Mouse (Mus musculus) adrenal gland, adult 10 weeks (tissue): ENCODE measurements around the gene Ppp1r10. TPM values are rescaled to one million over a fixed set of nuclear protein-coding genes. Genes with fewer than 3 reads are reported as not detected.

ENCODE experiments used
- polyA plus RNA-seq: library from polyadenylated mRNA; stranded (reverse); fragments of 350-450 nt; fragmentation: Illumina TruSeq; extraction: RNeasy Lipid Tissue Mini Kit (QIAGEN cat#74804); gene quantifications from one replicate; pipeline ENCODE4 v1.2.3, GENCODE M21; 2014; ENCODE audit warnings: low read depth, low replicate concordance

The Ppp1r10 gene
- polyA plus RNA-seq: 48.2 TPM

DNA sequence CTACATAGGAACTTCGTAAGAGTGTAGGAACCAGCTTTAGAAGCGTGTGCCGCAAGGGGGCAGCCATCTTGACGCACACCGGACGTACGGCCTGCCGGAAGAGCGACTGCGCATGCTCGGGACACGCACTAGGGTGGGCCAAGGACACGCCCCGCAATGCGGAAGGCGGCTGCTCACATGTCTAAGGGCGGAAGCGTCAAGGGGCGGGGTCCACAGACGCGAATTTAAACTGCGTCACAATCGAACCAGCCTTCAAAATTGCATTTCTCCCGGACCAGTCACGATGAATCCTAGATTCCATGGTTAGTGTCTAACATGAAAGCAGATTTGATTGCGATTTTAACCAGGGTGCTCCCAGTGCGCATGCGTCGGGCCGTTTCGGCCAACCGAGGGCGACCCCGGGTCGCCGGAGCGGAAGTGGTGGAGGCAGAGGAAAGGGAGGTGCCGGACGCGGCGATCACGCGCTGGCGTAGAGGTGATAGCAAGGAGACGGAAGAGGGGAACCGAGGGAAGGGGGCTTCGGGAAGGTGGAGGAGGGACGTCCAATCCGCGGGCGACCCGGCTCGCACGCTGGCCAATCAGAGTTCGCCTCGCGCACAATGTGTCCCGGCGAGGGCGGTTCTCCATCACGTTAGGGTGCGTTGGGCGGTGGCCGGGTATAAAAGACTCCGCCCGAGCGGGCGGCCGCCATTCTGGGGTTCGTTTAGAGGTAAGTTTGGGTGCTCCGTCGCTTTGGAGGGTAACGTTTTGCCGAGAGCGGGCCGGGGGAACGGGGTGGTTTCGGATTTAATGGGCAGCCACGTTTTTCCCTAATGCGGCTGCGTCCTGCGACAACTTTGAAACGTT is at the start of gene Ppp1r10, which contains the start of gene Mrps18b:
Gene Ppp1r10 (plus strand): TSS at position 138 of the 846 bp plus-strand sequence.
Gene Mrps18b (minus strand): TSS at position 93 of the 846 bp plus-strand sequence.

DNA sequence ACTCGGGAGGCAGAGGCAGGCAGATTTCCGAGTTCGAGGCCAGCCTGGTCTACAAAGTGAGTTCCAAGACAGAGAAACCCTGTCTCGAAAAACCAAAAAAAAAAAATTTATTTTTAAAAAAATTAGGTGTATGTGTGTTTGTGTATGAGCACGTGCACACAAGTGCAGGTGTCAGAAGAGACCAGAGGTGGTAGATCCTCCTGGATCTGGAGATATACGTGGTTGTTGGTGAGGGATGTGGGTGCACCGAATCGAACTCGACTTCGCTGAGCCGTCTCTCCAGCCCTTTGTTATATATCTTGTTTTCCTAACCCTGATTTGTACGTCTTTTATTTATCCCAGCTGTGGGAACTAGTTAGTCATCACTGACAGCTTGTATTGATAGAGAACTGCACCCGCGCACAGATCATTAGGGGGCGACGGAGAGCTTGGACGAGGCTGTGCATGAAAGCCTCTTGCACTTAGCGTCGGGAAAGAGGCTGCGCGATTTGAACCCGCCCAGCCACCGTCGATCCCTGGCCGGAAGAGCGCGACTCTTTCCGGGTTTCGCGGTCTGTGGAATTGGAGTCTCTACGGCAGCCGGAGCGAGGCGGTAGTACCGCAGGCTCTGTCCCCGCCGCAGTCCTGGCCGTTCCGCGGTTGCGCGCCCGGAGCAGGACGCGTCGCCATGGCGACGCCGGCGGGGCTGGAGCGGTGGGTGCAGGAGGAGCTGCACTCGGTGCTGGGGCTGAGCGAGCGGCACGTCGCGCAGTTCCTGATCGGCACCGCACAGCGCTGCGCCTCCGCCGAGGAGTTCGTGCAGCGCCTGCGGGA is 36.8 kb upstream of the Ppp1r10 start, which contains the start of gene Dhx16:
Gene Dhx16 (plus strand): TSS at position 575 of the 813 bp plus-strand sequence.

DNA sequence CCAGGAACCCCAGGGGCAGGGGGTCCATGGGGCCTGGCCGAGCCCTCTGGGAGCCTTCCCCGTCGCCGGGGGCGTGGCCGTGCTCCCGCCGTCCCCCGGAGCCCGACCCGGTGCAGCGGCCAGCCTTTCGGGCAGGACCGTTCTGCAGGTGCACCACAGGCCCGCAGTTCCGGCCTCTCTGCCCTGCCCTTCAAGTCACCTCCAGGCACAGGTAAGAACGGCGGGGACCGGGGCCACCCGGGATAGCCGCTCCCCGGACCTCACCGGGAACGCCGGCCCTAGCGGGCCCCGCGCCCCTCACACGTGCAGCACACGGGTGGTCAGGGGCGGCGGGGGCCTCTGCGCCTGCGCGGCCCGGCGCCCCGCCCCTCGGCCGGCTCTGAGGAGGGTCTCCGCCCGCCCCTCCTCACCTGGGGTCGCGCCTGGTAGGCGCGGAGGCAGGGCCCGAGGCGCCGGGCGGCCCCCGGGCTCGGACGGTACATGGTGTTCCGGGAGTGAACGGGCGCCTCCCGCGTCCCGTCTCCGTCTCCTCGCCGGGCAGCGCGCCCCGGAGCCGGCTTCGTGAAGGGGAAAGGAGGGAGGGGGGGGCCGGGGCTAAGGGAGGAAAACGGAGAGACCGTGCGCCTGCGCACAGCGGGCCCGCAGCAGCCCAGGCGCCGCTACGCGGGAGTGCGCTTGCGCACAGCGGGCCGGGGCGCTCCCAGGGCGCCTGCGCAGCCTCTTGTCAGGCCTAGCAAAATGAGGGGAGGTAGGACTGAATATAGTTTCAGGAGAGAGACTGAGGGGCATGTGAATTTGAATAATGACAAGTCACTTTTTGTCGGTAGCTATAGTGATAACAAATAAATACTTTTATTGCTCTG is 19.2 kb upstream of the Ppp1r10 start, which contains the start of gene 2310061I04Rik:
Gene 2310061I04Rik (minus strand): TSS at position 651 of the 863 bp plus-strand sequence.

DNA sequence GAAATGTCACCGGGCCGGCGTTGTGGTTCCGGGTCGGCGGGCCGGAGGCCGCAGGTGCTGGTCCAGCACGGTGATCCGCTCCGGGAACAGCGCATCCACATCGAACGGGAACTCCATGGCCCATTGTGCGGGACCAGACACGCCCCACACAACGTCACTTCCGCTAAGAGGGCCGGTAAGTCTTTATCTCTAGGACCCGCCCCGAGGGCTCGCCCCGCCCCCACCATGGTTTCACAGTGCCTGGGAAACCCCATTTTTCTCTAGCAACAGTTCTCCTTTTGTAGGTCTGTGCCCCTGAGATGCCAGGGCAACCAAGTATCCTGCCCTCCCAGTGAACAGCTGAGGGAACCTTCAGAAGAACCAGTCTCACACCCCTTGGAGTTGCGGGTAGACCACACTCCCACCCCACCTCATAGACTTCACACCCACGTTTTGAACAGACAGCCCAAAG is 6.3 kb upstream of the Ppp1r10 start, which contains the start of gene Atat1:
Gene Atat1 (minus strand): TSS at position 157 of the 451 bp plus-strand sequence.

DNA sequence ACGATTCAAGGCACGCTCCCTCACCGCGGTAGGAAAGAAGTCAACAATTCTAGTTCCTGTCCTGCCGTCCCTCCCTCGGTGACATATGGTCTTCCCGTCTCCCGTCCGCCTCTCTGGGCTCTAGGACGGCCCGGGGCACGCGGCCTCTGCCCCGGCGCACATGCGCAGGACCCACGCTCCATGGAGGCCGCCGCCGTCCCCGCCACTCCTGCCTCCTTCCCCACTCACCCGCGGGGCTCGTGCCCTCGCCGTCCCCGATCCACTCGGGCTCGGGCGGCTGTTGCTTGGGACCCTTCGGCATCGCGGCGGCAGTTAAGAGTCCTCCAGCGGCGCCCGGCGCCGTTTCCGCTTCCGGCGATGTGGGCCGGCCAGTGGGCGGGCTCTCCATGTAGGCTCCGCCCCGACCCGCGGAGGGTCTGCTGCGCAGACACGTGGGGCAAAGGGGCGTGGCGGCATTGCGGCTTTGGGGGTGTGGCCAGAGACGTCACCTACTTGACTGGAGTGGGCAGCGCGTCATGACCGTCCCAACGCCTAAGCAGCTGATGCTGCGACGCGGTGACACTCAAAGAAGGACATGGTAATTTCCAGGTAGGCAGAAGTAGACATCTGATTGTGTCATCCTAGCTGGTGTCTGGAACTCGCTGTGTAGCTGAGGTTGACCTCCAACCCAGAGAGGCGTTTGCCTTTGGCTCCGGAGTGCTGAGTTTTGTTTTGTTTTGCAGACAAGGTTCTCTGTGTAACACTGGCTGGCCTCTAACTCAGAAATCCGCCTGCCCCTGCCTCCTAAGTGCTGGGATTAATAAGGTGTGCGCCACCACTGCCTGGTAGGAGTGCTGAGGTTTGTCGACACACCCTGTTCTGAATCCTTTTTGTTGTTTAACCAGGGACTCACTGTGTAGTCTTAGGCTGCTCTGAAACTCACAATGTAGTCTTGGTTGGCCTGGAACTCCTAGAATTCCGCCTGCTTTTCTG is 53.5 kb downstream of the Ppp1r10 start, which contains the start of gene Abcf1:
Gene Abcf1 (minus strand): TSS at position 344 of the 972 bp plus-strand sequence.

DNA sequence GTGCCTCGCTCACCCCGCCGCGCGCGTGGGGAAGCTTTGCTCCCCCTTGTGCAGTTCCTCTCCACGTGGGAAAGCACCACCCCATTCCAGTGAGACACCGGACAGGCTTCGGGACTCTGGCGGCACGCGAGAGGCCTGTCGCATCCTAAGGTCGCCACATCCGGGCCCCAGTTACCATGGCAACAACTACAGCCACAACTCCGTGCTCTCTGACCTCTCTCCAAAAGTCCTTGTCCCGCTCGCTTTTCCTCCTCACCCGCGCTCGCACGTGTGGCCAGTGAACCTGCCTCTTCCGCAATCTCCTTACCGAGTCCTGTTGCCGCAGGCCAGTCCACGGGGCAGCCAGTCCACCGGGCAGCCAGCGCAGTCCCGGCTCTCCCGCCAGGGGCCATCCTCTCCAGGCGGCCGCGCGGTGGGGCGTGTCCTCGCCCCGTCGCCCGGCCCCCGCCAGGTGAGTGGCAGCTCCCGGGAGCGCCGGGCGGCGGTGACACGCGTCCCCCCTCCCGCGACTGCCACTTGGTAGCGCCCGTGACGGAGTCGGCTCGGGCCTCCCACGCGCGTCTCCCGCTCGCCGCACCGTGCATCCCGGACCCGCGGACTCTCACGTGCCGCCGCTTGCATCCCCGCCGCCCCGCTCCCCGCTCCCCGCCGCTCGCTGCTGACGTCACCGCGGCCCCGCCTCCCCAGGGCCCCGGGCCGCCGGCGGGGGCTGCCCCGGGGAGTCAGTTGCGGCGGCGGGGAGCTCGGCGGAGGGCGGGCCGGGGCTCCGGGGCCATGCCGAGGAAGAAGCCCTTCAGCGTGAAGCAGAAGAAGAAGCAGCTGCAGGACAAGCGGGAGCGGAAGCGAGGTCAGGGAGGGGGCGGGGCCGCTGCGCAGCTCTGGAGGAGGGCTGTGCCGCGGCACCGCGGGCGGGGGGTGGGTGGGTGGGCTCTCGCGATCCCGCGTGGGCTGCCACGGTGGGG is 63.4 kb downstream of the Ppp1r10 start, which contains the start of the genes Gnl1 and Prr3:
Gene Gnl1 (plus strand): TSS at position 451 of the 962 bp plus-strand sequence.
Gene Prr3 (minus strand): TSS at position 836 of the 962 bp plus-strand sequence.

Other genes starting within 250 kb of the Ppp1r10 start
- 1.6 TPM for gene Vars2, start 248.8 kb upstream of the Ppp1r10 start, polyA plus RNA-seq
- 3.0 TPM for gene Gtf2h4, start 242.7 kb upstream of the Ppp1r10 start, polyA plus RNA-seq
- gene Ddr1, start 211.8 kb upstream of the Ppp1r10 start, polyA plus RNA-seq: 4.3 TPM
- 5.0 TPM for gene Ier3, start 94.8 kb upstream of the Ppp1r10 start, polyA plus RNA-seq
- 11.8 TPM for gene Flot1, start 93.2 kb upstream of the Ppp1r10 start, polyA plus RNA-seq
- 40.9 TPM for gene Tubb5, start 78.1 kb upstream of the Ppp1r10 start, polyA plus RNA-seq
- gene Mdc1, start 74.9 kb upstream of the Ppp1r10 start, polyA plus RNA-seq: 11.3 TPM
- gene Nrm, start 55.1 kb upstream of the Ppp1r10 start, polyA plus RNA-seq: 1.1 TPM
- 4.7 TPM for gene Ppp1r18, start 50.8 kb upstream of the Ppp1r10 start, polyA plus RNA-seq
- gene Dhx16, start 36.6 kb upstream of the Ppp1r10 start, polyA plus RNA-seq: 22.4 TPM
- gene 2310061I04Rik, start 19.0 kb upstream of the Ppp1r10 start, polyA plus RNA-seq: 21.6 TPM
- gene Atat1, start 6.4 kb upstream of the Ppp1r10 start, polyA plus RNA-seq: 8.3 TPM
- gene Mrps18b, start within 50 bp of the Ppp1r10 start, polyA plus RNA-seq: 19.3 TPM
- 47.8 TPM for gene Abcf1, start 53.3 kb downstream of the Ppp1r10 start, polyA plus RNA-seq
- gene Gnl1, start 63.4 kb downstream of the Ppp1r10 start, polyA plus RNA-seq: 1.4 TPM
- gene Prr3, start 63.8 kb downstream of the Ppp1r10 start, polyA plus RNA-seq: 2.4 TPM
- 8.5 TPM for gene H2-T24, start 104.1 kb downstream of the Ppp1r10 start, polyA plus RNA-seq
- gene H2-T23, start 116.4 kb downstream of the Ppp1r10 start, polyA plus RNA-seq: 3.4 TPM
- 13.1 TPM for gene H2-T22, start 126.3 kb downstream of the Ppp1r10 start, polyA plus RNA-seq
- not detected for gene Gm6034, start 126.5 kb downstream of the Ppp1r10 start, polyA plus RNA-seq
- not detected for gene Gm11127, start 141.9 kb downstream of the Ppp1r10 start, polyA plus RNA-seq
- not detected for gene Gm19684, start 205.2 kb downstream of the Ppp1r10 start, polyA plus RNA-seq
- gene Gm7030, start 213.0 kb downstream of the Ppp1r10 start, polyA plus RNA-seq: not detected